Mouse (Mus musculus) midbrain, embryonic 11.5 days (tissue): Measurements from ENCODE around the gene Kpna3. TPM values are rescaled to one million over a fixed set of nuclear protein-coding genes. Genes with fewer than 3 reads are reported as not detected.
A peak's percentile ranks its signal among the peaks of the same experiment; 100 is the strongest.

Experiments used
- ATAC-seq: fragments of 200-750 bp; cut with Nextera tagmentation; 2 replicates; pipeline ENCODE4 v1.8.0; 2017; ENCODE audit warnings: moderate TSS enrichment, moderate library complexity; ENCODE audit not compliant: low FRiP score
- DNase-seq: peaks from one replicate; pipeline ENCODE4 v3.0.0; 2015; ENCODE audit warnings: low spot score; ENCODE audit errors: missing footprints
- H3K27ac ChIP-seq: fragments of 300-500 bp; sonication (generic); 2 replicates; pipeline ENCODE4 v1.5.1; 2014; ENCODE audit warnings: low read depth, low read length
- H3K27me3 ChIP-seq: fragments of 300-500 bp; sonication (generic); 2 replicates; pipeline ENCODE4 v1.6.1; 2014; ENCODE audit warnings: mild to moderate bottlenecking, low read length, moderate library complexity, mixed read lengths; ENCODE audit not compliant: control insufficient read depth, insufficient read depth
- H3K36me3 ChIP-seq: fragments of 300-500 bp; sonication (generic); 2 replicates; pipeline ENCODE4 v1.6.1; 2014; ENCODE audit warnings: mild to moderate bottlenecking, low read length, moderate library complexity, mixed read lengths; ENCODE audit not compliant: control insufficient read depth, insufficient read depth
- H3K4me1 ChIP-seq: fragments of 300-500 bp; sonication (generic); 2 replicates; pipeline ENCODE4 v1.6.1; 2014; ENCODE audit warnings: low read length; ENCODE audit not compliant: control insufficient read depth, insufficient read depth
- H3K4me2 ChIP-seq: fragments of 300-500 bp; sonication (generic); 2 replicates; pipeline ENCODE4 v1.6.1; 2014; ENCODE audit warnings: mild to moderate bottlenecking, moderate library complexity
- H3K4me3 ChIP-seq: fragments of 300-500 bp; sonication (generic); 2 replicates; pipeline ENCODE4 v1.5.1; 2014; ENCODE audit warnings: low read depth, low read length
- H3K9ac ChIP-seq: fragments of 300-500 bp; sonication (generic); 2 replicates; pipeline ENCODE4 v1.6.1; 2014; ENCODE audit warnings: low read length
- H3K9me3 ChIP-seq: fragments of 300-500 bp; sonication (generic); 2 replicates; pipeline ENCODE4 v1.6.1; 2016; ENCODE audit warnings: low read length; ENCODE audit not compliant: control insufficient read depth
- WGBS: fragments of 180-500 bp; shearing (Covaris S2); extraction: QIAGEN DNeasy Blood & Tissue Kit; methylation state at CpG from one replicate; pipeline ENCODE4 v1.1.7; 2014; 5-methylcytosine and 5-hydroxymethylcytosine counted together
- polyA plus RNA-seq: library from polyadenylated mRNA; unstranded; fragments of >200 nt; fragmentation: Nextera tagmentation; extraction: Ambion mirVana; gene quantifications from 2 replicates; pipeline ENCODE4 v1.2.1, GENCODE M21; 2014

The Kpna3 gene
- polyA plus RNA-seq, 1 experiment from 2014 or later = 110 TPM

DNA sequence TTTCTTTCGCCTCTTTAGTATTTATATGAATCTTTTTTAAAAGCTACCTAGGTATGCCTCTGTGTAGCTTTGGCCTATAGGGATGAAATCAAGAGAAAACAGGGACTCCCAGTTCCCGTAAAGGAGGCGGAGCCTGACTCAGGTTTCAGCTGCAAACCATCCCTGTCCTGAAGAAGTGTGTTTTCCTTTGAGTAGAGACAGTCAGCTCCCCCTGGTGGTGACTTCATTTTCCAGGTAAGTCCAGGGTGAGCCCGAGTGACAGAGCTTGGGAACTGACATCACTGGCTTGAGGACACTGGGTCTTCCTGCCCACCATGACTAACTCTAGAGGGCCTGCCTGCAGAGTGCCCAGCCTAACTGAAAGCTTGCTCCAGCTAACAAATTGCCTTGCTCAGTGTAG is 122.8 kb downstream of the Kpna3 start:
- peak; percentile 89 for DNase-seq
- 37% methylated on average over 4 of the region's 4 CpGs for WGBS

More for the DNA sequence above, 122.8 kb downstream of the Kpna3 start:
- Histone ChIP-seq H3K27me3 (no peaks in the 10 kb centered on the region), H3K4me2 (no peak overlapping the region), H3K9me3 (no peaks in the 10 kb centered on the region), H3K4me3 (no peak overlapping the region), H3K9ac (no peak overlapping the region), H3K36me3 (no peaks in the 10 kb centered on the region), H3K27ac (no peak overlapping the region), H3K4me1 (no peaks in the 10 kb centered on the region)
- ATAC-seq = 0 out of 2 replicates have a peak, but pooled peaks have one; percentile 30

Other genes with a start within 250 kb of the Kpna3 start
- not detected in 2 replicates for gene Sgcg, start 181.4 kb downstream of the Kpna3 start, polyA plus RNA-seq
- 0.23 and 0.57 TPM in 2 replicates for gene Arl11, start 130.1 kb downstream of the Kpna3 start, polyA plus RNA-seq
- gene Ebpl, start 79.4 kb downstream of the Kpna3 start, polyA plus RNA-seq = 9.8 and 10.6 TPM in 2 replicates
- 16.2 and 19.8 TPM in 2 replicates for gene Spryd7, start 117.0 kb upstream of the Kpna3 start, polyA plus RNA-seq
- gene Trim13, start 158.4 kb upstream of the Kpna3 start, polyA plus RNA-seq = 28.7 and 30.6 TPM in 2 replicates
- 0.49 and 0.80 TPM in 2 replicates for gene Kcnrg, start 167.6 kb upstream of the Kpna3 start, polyA plus RNA-seq